Comparison of ENCODE assay signal across 11 mouse cellular contexts in genomic region chrX:123612158-123612828, GRCm38 (mm10). TPM values are rescaled to one million over a fixed set of nuclear protein-coding genes. Genes with fewer than 3 reads are reported as not detected.
DNase-seq lines count a peak whose midpoint lies in the region; ATAC-seq and TF ChIP-seq lines count a peak whose summit lies in the region.
"Not testable (repeated sequence)": the region's sequence is repeated elsewhere in the genome, so short reads cannot be mapped to it uniquely, and the experiment has no call there.
"Had no signal": no experiment of that assay in that cellular context is flagged by ENCODE, and none has a peak within 500 bp of the region (broad histone marks: within the 10 kb centered on the region; RNA-seq: fewer than 3 reads in every experiment).

No protein-coding gene starts in this region.

- TF ChIP-seq POLR2A in kidney, adult 2 months (IDR thresholded peaks at IDR 0.05; ENCODE audit: low read depth, low read length): not testable (repeated sequence)

- H3K4me2 ChIP-seq in forebrain, embryonic 11.5 days (ENCODE audit: low read depth, low read length, severe bottlenecking); liver, embryonic 16.5 days (ENCODE audit: low read depth, low read length); midbrain, embryonic 11.5 days: not testable (repeated sequence)

- 96% methylated on average over 8 of the region's 12 CpGs for WGBS in forebrain, embryonic 11.5 days
- WGBS in kidney, adult 2 months: 84% methylated on average over 8 of the region's 12 CpGs
- 70% methylated on average over 8 of the region's 12 CpGs for WGBS in liver, embryonic 16.5 days (ENCODE audit: insufficient replicate concordance)
- WGBS in midbrain, embryonic 11.5 days: 94% methylated on average over 7 of the region's 12 CpGs

- H3K9ac ChIP-seq in forebrain, embryonic 11.5 days (ENCODE audit: low read length); liver, embryonic 16.5 days (ENCODE audit: low read depth, low read length); midbrain, embryonic 11.5 days (ENCODE audit: low read length): not testable (repeated sequence)

- not testable (repeated sequence) for H3K4me3 ChIP-seq in forebrain, embryonic 11.5 days (ENCODE audit: low read depth, low read length); kidney, adult 2 months (ENCODE audit: insufficient read depth, low read depth, low read length); liver, embryonic 16.5 days (ENCODE audit: low read depth, low read length); midbrain, embryonic 11.5 days (ENCODE audit: low read depth, low read length)

- not testable (repeated sequence) for H3K27me3 ChIP-seq in forebrain, embryonic 11.5 days (ENCODE audit: control insufficient read depth, insufficient read depth, low read length); kidney, adult 2 months (replicated peaks; ENCODE audit: control insufficient read depth, insufficient read depth, low read length); liver, embryonic 16.5 days (ENCODE audit: control insufficient read depth, insufficient read depth, low read depth, low read length); midbrain, embryonic 11.5 days (ENCODE audit: control insufficient read depth, insufficient read depth, low read length)

- TF ChIP-seq CTCF in kidney, adult 2 months (conservative IDR thresholded peaks at IDR 0.05; ENCODE audit: insufficient read depth, insufficient read length, low read depth, low read length): not testable (repeated sequence)

- ATAC-seq in forebrain, embryonic 11.5 days (replicated peaks; ENCODE audit: low FRiP score): peak; percentile 49; the same call in 1 of the 2 replicates
- peak; percentile 30; the same call in 1 of the 2 replicates for ATAC-seq in liver, embryonic 16.5 days (ENCODE audit: low read depth)
- 0 out of 2 replicates have a peak, but pooled peaks have one; percentile 48 for ATAC-seq in midbrain, embryonic 11.5 days (ENCODE audit: low FRiP score)

- H3K27ac ChIP-seq in forebrain, embryonic 11.5 days (ENCODE audit: low read depth, low read length); kidney, adult 2 months (ENCODE audit: insufficient read depth, low read depth, low read length); liver, embryonic 16.5 days (ENCODE audit: low read length); midbrain, embryonic 11.5 days (ENCODE audit: low read depth, low read length): not testable (repeated sequence)

- DNase-seq in 3134 (ENCODE audit: extremely low read depth, insufficient read length, low spot score): peak; percentile 5
- peak; percentile 28 for DNase-seq in adipocyte (ENCODE audit: low spot score)
- DNase-seq in forebrain, embryonic 11.5 days (ENCODE audit: low spot score); midbrain, embryonic 11.5 days (ENCODE audit: low spot score, missing footprints): not testable (repeated sequence)
- peak; percentile 0 to 2 for DNase-seq in heart, postnatal 14 days
- DNase-seq in kidney, adult 2 months: peak; percentile 5
- DNase-seq in ovary, postnatal 36 days (ENCODE audit: low spot score): peak; percentile 3

- not testable (repeated sequence) for H3K9me3 ChIP-seq in forebrain, embryonic 11.5 days (ENCODE audit: control insufficient read depth, low read length); liver, embryonic 16.5 days (replicated peaks; ENCODE audit: control insufficient read depth, low read length); midbrain, embryonic 11.5 days (ENCODE audit: control insufficient read depth, low read length)

- intact Hi-C loops in heart, postnatal 14 days (cut with DNase I): not testable (repeated sequence)

- H3K4me1 ChIP-seq in forebrain, embryonic 11.5 days (replicated peaks; ENCODE audit: control insufficient read depth, insufficient read depth, low read length); kidney, adult 2 months (ENCODE audit: control insufficient read depth, insufficient read depth, low read length); liver, embryonic 16.5 days (ENCODE audit: control insufficient read depth, low read depth, low read length); midbrain, embryonic 11.5 days (ENCODE audit: control insufficient read depth, insufficient read depth, low read length): not testable (repeated sequence)

- not testable (repeated sequence) for H3K36me3 ChIP-seq in forebrain, embryonic 11.5 days (ENCODE audit: control insufficient read depth, insufficient read depth, low read length); kidney, adult 2 months (ENCODE audit: control insufficient read depth, insufficient read depth, low read length); liver, embryonic 16.5 days (ENCODE audit: control insufficient read depth, insufficient read depth); midbrain, embryonic 11.5 days (ENCODE audit: control insufficient read depth, insufficient read depth, low read length)

RNA-seq across cellular contexts. Expression of gene Cldn34c2, which starts 30.8 kb away (rescaled TPM):
- polyA plus RNA-seq in forebrain, embryonic 11.5 days (2014; fragmentation: Nextera tagmentation; extraction: Ambion mirVana): not detected in 2 replicates
- 1 to 10 TPM in 1 of 2 experiments, not detected in 1; 1.7 TPM for total RNA-seq in heart, postnatal 14 days (2021)
- polyA plus RNA-seq in kidney, adult 2 months (2012; rRNA removed): not detected in 2 replicates
- polyA plus RNA-seq in liver, embryonic 16.5 days (2015; fragmentation: Nextera tagmentation; extraction: Ambion mirVana): not detected in 2 replicates
- polyA plus RNA-seq in midbrain, embryonic 11.5 days (2014; fragmentation: Nextera tagmentation; extraction: Ambion mirVana): not detected in 2 replicates
- total RNA-seq: gastrocnemius, adult 18-20 months had no signal
- polyA plus RNA-seq: cerebellum, adult 2 months; heart, embryonic 14.5 days had no signal
